Mouse (Mus musculus): ENCODE results near the gene Sub1.
A peak's percentile ranks its signal among the peaks of the same experiment; 100 is the strongest.

The Sub1 gene

GRCm38 (mm10) chr15:12013532-12014196 lies 16.9 kb upstream of the Sub1 start:
- DNase-seq (ENCODE audit: extremely low read depth, insufficient read length, low spot score), result no peak

- no peak for DNase-seq (ENCODE audit: extremely low read depth, insufficient read length, low spot score)
Measured at GRCm38 (mm10) chr15:12010602-12011044, 13.8 kb upstream of the Sub1 start.

GRCm38 (mm10) chr15:12009712-12010601 lies 13.2 kb upstream of the Sub1 start:
- no peak for DNase-seq (ENCODE audit: extremely low read depth, insufficient read length, low spot score)

GRCm38 (mm10) chr15:12008894-12009293 lies 12.1 kb upstream of the Sub1 start:
- no peak for DNase-seq (ENCODE audit: extremely low read depth, insufficient read length, low spot score)

- DNase-seq (ENCODE audit: extremely low read depth, insufficient read length, low spot score), result no peak
Measured at GRCm38 (mm10) chr15:12007971-12008800, 11.4 kb upstream of the Sub1 start.

- no peak for DNase-seq (ENCODE audit: extremely low read depth, insufficient read length, low spot score)
Measured at GRCm38 (mm10) chr15:12007421-12007820, 10.6 kb upstream of the Sub1 start.

- no peak for DNase-seq (ENCODE audit: extremely low read depth, insufficient read length, low spot score)
Measured at GRCm38 (mm10) chr15:12006169-12006568, 9.4 kb upstream of the Sub1 start.

GRCm38 (mm10) chr15:11995815-11996201 lies 975 bp downstream of the Sub1 start:
- peak; percentile 94 for DNase-seq (ENCODE audit: extremely low read depth, insufficient read length, low spot score)

- DNase-seq (ENCODE audit: extremely low read depth, insufficient read length, low spot score), result peak; percentile 54
Measured at GRCm38 (mm10) chr15:11994921-11995814, 1.6 kb downstream of the Sub1 start.

GRCm38 (mm10) chr15:11994006-11994405 lies 2.8 kb downstream of the Sub1 start:
- DNase-seq (ENCODE audit: extremely low read depth, insufficient read length, low spot score), result no peak

GRCm38 (mm10) chr15:11991552-11992113 lies 5.2 kb downstream of the Sub1 start:
- DNase-seq (ENCODE audit: extremely low read depth, insufficient read length, low spot score), result no peak

- no peak for DNase-seq (ENCODE audit: extremely low read depth, insufficient read length, low spot score)
Measured at GRCm38 (mm10) chr15:11988580-11988979, 8.2 kb downstream of the Sub1 start.

GRCm38 (mm10) chr15:11987892-11988291 lies 8.9 kb downstream of the Sub1 start:
- no peak for DNase-seq (ENCODE audit: extremely low read depth, insufficient read length, low spot score)

- no peak for DNase-seq (ENCODE audit: extremely low read depth, insufficient read length, low spot score)
Measured at GRCm38 (mm10) chr15:11981985-11982384, 14.8 kb downstream of the Sub1 start.

GRCm38 (mm10) chr15:11981501-11981900 lies 15.3 kb downstream of the Sub1 start:
- no peak for DNase-seq (ENCODE audit: extremely low read depth, insufficient read length, low spot score)

GRCm38 (mm10) chr15:11978175-11978574 lies 18.6 kb downstream of the Sub1 start:
- DNase-seq (ENCODE audit: extremely low read depth, insufficient read length, low spot score), result no peak

- DNase-seq (ENCODE audit: extremely low read depth, insufficient read length, low spot score), result no peak
Measured at GRCm38 (mm10) chr15:11977071-11977470, 19.7 kb downstream of the Sub1 start.

- no peak for DNase-seq (ENCODE audit: extremely low read depth, insufficient read length, low spot score)
Measured at GRCm38 (mm10) chr15:11975836-11976235, 20.9 kb downstream of the Sub1 start.

GRCm38 (mm10) chr15:11971854-11972420 lies 24.8 kb downstream of the Sub1 start:
- peak; percentile 28 for DNase-seq (ENCODE audit: extremely low read depth, insufficient read length, low spot score)
